34 mouse cellular contexts compared by ENCODE assay signal in genomic region chr9:75480536-75481075, GRCm38 (mm10). TPM values are rescaled to one million over a fixed set of nuclear protein-coding genes. Genes with fewer than 3 reads are reported as not detected.
DNase-seq lines count a peak whose midpoint lies in the region; ATAC-seq lines count a peak whose summit lies in the region.
"Had no signal": no experiment of that assay in that cellular context is flagged by ENCODE, and none has a peak within 500 bp of the region (broad histone marks: within the 10 kb centered on the region; RNA-seq: fewer than 3 reads in every experiment).

No protein-coding gene starts in this region.

- 83% methylated on average over 5 of the region's 5 CpGs for WGBS in embryonic facial prominence, embryonic 14.5 days
- WGBS in embryonic facial prominence, embryonic 10.5 days, result 89% methylated on average over 5 of the region's 5 CpGs
- WGBS in heart, embryonic 16.5 days, result 90% methylated on average over 5 of the region's 5 CpGs
- WGBS in liver, embryonic 11.5 days, result 90% methylated on average over 5 of the region's 5 CpGs

- H3K27me3 ChIP-seq in embryonic facial prominence, embryonic 14.5 days (replicated peaks; ENCODE audit: control insufficient read depth, insufficient read depth, low read length), result no peaks in the 10 kb centered on the region
- no peaks in the 10 kb centered on the region for H3K27me3 ChIP-seq in embryonic facial prominence, embryonic 10.5 days (replicated peaks; ENCODE audit: low read depth, poor library complexity, severe bottlenecking)
- no peaks in the 10 kb centered on the region for H3K27me3 ChIP-seq in heart, embryonic 16.5 days (ENCODE audit: control insufficient read depth, insufficient read depth, low read length)
- H3K27me3 ChIP-seq in liver, embryonic 11.5 days (replicated peaks; ENCODE audit: control insufficient read depth, insufficient read depth, low read length), result no peaks in the 10 kb centered on the region
- H3K27me3 ChIP-seq: embryonic facial prominence, embryonic 13.5 days; heart, embryonic 15.5 days; hindbrain, embryonic 15.5 days; intestine, embryonic 15.5 days; limb, embryonic 15.5 days; midbrain, embryonic 15.5 days had no signal

- H3K4me2 ChIP-seq in embryonic facial prominence, embryonic 14.5 days (ENCODE audit: low read depth, low read length), result no peak overlapping the region
- H3K4me2 ChIP-seq in heart, embryonic 16.5 days (ENCODE audit: low read depth, low read length), result no peak overlapping the region
- H3K4me2 ChIP-seq in liver, embryonic 11.5 days, result no peak overlapping the region
- H3K4me2 ChIP-seq: embryonic facial prominence, embryonic 13.5 days; heart, embryonic 15.5 days; hindbrain, embryonic 15.5 days; intestine, embryonic 15.5 days; limb, embryonic 15.5 days; midbrain, embryonic 15.5 days had no signal

- H3K36me3 ChIP-seq in embryonic facial prominence, embryonic 14.5 days (ENCODE audit: control insufficient read depth, insufficient read depth, low read length), result no peaks in the 10 kb centered on the region
- peaks cover 24% of the 10 kb centered on the region for H3K36me3 ChIP-seq in embryonic facial prominence, embryonic 10.5 days (replicated peaks)
- no peaks in the 10 kb centered on the region for H3K36me3 ChIP-seq in heart, embryonic 16.5 days (ENCODE audit: control insufficient read depth, insufficient read depth)
- H3K36me3 ChIP-seq in liver, embryonic 11.5 days (ENCODE audit: control insufficient read depth, insufficient read depth, low read length), result peaks cover 2% of the 10 kb centered on the region; the same call in 1 of the 2 replicates
- H3K36me3 ChIP-seq: G1E; intestine, embryonic 15.5 days; limb, embryonic 10.5 days; limb, embryonic 15.5 days had no signal

- 0 out of 2 replicates have a peak, but pooled peaks have one; percentile 50 for ATAC-seq in embryonic facial prominence, embryonic 14.5 days (ENCODE audit: low read depth)
- ATAC-seq in heart, embryonic 16.5 days (replicated peaks; ENCODE audit: extremely low read depth, insufficient read depth, low FRiP score), result 0 out of 2 replicates have a peak, but pooled peaks have one; percentile 28
- ATAC-seq in liver, embryonic 11.5 days (replicated peaks; ENCODE audit: low FRiP score), result no peak
- ATAC-seq: forebrain, embryonic 16.5 days; intestine, embryonic 15.5 days; midbrain, embryonic 15.5 days had no signal

- no peaks in the 10 kb centered on the region for H3K4me1 ChIP-seq in embryonic facial prominence, embryonic 14.5 days (ENCODE audit: control insufficient read depth, insufficient read depth, low read length)
- H3K4me1 ChIP-seq in embryonic facial prominence, embryonic 10.5 days, result peaks cover 4% of the 10 kb centered on the region; the same call in 1 of the 2 replicates
- H3K4me1 ChIP-seq in heart, embryonic 16.5 days (ENCODE audit: control insufficient read depth, insufficient read depth, low read length), result no peaks in the 10 kb centered on the region
- no peaks in the 10 kb centered on the region for H3K4me1 ChIP-seq in liver, embryonic 11.5 days (replicated peaks; ENCODE audit: control insufficient read depth, insufficient read depth, low read length)
- H3K4me1 ChIP-seq: heart, embryonic 10.5 days; heart, embryonic 15.5 days; hindbrain, embryonic 15.5 days; intestine, embryonic 15.5 days; limb, embryonic 10.5 days; limb, embryonic 15.5 days; midbrain, embryonic 15.5 days had no signal

- no peak overlapping the region for H3K27ac ChIP-seq in embryonic facial prominence, embryonic 14.5 days (replicated peaks; ENCODE audit: low read depth, low read length)
- no peak overlapping the region for H3K27ac ChIP-seq in embryonic facial prominence, embryonic 10.5 days (replicated peaks)
- no peak overlapping the region for H3K27ac ChIP-seq in heart, embryonic 16.5 days (ENCODE audit: low read length)
- H3K27ac ChIP-seq in liver, embryonic 11.5 days (ENCODE audit: low read depth, low read length), result no peak overlapping the region
- H3K27ac ChIP-seq: embryonic facial prominence, embryonic 13.5 days; heart, embryonic 10.5 days; heart, embryonic 15.5 days; hindbrain, embryonic 15.5 days; intestine, embryonic 15.5 days; kidney, postnatal 0 days; limb, embryonic 10.5 days; limb, embryonic 15.5 days; liver, embryonic 14.5 days; macrophage; midbrain, embryonic 10.5 days; midbrain, embryonic 15.5 days had no signal

- no peak overlapping the region for H3K4me3 ChIP-seq in embryonic facial prominence, embryonic 14.5 days (ENCODE audit: low read depth, low read length)
- no peak overlapping the region for H3K4me3 ChIP-seq in embryonic facial prominence, embryonic 10.5 days
- H3K4me3 ChIP-seq in heart, embryonic 16.5 days (ENCODE audit: low read length), result no peak overlapping the region
- H3K4me3 ChIP-seq in liver, embryonic 11.5 days (ENCODE audit: low read depth, low read length), result no peak overlapping the region
- H3K4me3 ChIP-seq: embryonic facial prominence, embryonic 13.5 days; erythroblast, embryonic 14.5 days; heart, embryonic 10.5 days; heart, embryonic 15.5 days; hindbrain, embryonic 15.5 days; intestine, embryonic 15.5 days; limb, embryonic 10.5 days; limb, embryonic 15.5 days; midbrain, embryonic 10.5 days; midbrain, embryonic 15.5 days had no signal

- H3K9ac ChIP-seq in embryonic facial prominence, embryonic 14.5 days (ENCODE audit: low read depth, low read length), result no peak overlapping the region
- H3K9ac ChIP-seq in heart, embryonic 16.5 days (ENCODE audit: low read length), result no peak overlapping the region
- no peak overlapping the region for H3K9ac ChIP-seq in liver, embryonic 11.5 days (ENCODE audit: low read depth, low read length)
- H3K9ac ChIP-seq: embryonic facial prominence, embryonic 13.5 days; heart, embryonic 15.5 days; hindbrain, embryonic 15.5 days; intestine, embryonic 15.5 days; limb, embryonic 15.5 days; liver, embryonic 14.5 days; midbrain, embryonic 15.5 days had no signal

- H3K9me3 ChIP-seq in embryonic facial prominence, embryonic 14.5 days (ENCODE audit: control insufficient read depth, low read length), result no peaks in the 10 kb centered on the region
- H3K9me3 ChIP-seq in embryonic facial prominence, embryonic 10.5 days, result no peaks in the 10 kb centered on the region
- no peaks in the 10 kb centered on the region for H3K9me3 ChIP-seq in heart, embryonic 16.5 days (replicated peaks; ENCODE audit: control insufficient read depth, low read length)
- H3K9me3 ChIP-seq in liver, embryonic 11.5 days (ENCODE audit: control insufficient read depth, low read length), result no peaks in the 10 kb centered on the region
- H3K9me3 ChIP-seq: embryonic facial prominence, embryonic 13.5 days; G1E; heart, embryonic 10.5 days; heart, embryonic 15.5 days; hindbrain, embryonic 15.5 days; intestine, embryonic 15.5 days; limb, embryonic 10.5 days; limb, embryonic 15.5 days; midbrain, embryonic 10.5 days; midbrain, embryonic 15.5 days had no signal

- no peak for DNase-seq in embryonic facial prominence, embryonic 14.5 days (ENCODE audit: low spot score)
- no peak for DNase-seq in embryonic facial prominence, embryonic 10.5 days (ENCODE audit: low spot score)
- DNase-seq in heart, postnatal 4 days, result no peak
- DNase-seq in layer of hippocampus, adult 18-20 months (ENCODE audit: low spot score in 2 of 2), result peak; percentile 11 to 42
- no peak for DNase-seq in layer of hippocampus, adult 9-10 months (ENCODE audit: low spot score)
- DNase-seq in brain, adult 2 months (ENCODE audit: low read depth, low spot score), result peak; percentile 75
- no peak for DNase-seq in liver, embryonic 11.5 days (ENCODE audit: low spot score)
- DNase-seq: adrenal gland, adult 8-10 months; cerebellum, adult 9-11 months; embryo, embryonic 11 days; gastrocnemius, postnatal 14 days; heart, adult 11 months; heart, postnatal 36 days; kidney, adult 2 months; lung, adult 2 months; lung, postnatal 10 days; right cerebral cortex, postnatal 4 days; thymus, postnatal 14 days had no signal

RNA-seq across cellular contexts. Expression of gene Leo1, which starts 39.3 kb away (rescaled TPM):
- polyA plus RNA-seq in embryonic facial prominence, embryonic 14.5 days (2014; fragmentation: Nextera tagmentation; extraction: Ambion mirVana), result 34.9 and 35.7 TPM in 2 replicates
- polyA plus RNA-seq in embryonic facial prominence, embryonic 10.5 days (2016; fragmentation: Nextera tagmentation; extraction: Ambion mirVana), result 53.9 and 57.7 TPM in 2 replicates
- 28.1 and 32.0 TPM in 2 replicates for polyA plus RNA-seq in heart, embryonic 16.5 days (2015; fragmentation: Nextera tagmentation; extraction: Ambion mirVana)
- 10 to 100 TPM; 23.1 to 25.4 TPM for total RNA-seq in heart, postnatal 4 days (2021)
- 10 to 100 TPM; 22.9 to 23.2 TPM for total RNA-seq in layer of hippocampus, adult 18-20 months (2021)
- polyA plus RNA-seq in liver, embryonic 11.5 days (2014; fragmentation: Nextera tagmentation; extraction: Ambion mirVana), result 39.0 and 39.4 TPM in 2 replicates

Comparison
In these comparisons a context has a peak if more than half of its experiments do, and no peak if none do; other contexts are left out.
1. DNase-seq: peak in layer of hippocampus, adult 18-20 months (2 of 2) and brain, adult 2 months (single experiment); none in embryonic facial prominence, embryonic 14.5 days (single experiment), embryonic facial prominence, embryonic 10.5 days (single experiment), heart, postnatal 4 days (single experiment), layer of hippocampus, adult 9-10 months (single experiment) and liver, embryonic 11.5 days (single experiment).